Mouse (Mus musculus) neural tube, embryonic 11.5 days (tissue): ENCODE data around the gene Onecut3. TPM values are rescaled to one million over a fixed set of nuclear protein-coding genes. Genes with fewer than 3 reads are reported as not detected.

ENCODE experiments used
- polyA plus RNA-seq: library from polyadenylated mRNA; unstranded; fragments of >200 nt; fragmentation: Nextera tagmentation; extraction: Ambion mirVana; gene quantifications from 2 replicates; pipeline ENCODE4 v1.2.1, GENCODE M21; 2014

Gene Onecut3
- polyA plus RNA-seq, 1 experiment from 2014 or later: 1.3 TPM

Other genes starting within 250 kb of the Onecut3 start
- 247 and 261 TPM in 2 replicates for gene Ndufs7, start 245.7 kb upstream of the Onecut3 start, polyA plus RNA-seq
- gene Gamt, start 233.8 kb upstream of the Onecut3 start, polyA plus RNA-seq: 35.1 and 37.7 TPM in 2 replicates
- 49.8 and 51.9 TPM in 2 replicates for gene Dazap1, start 233.3 kb upstream of the Onecut3 start, polyA plus RNA-seq
- gene Rps15, start 202.4 kb upstream of the Onecut3 start, polyA plus RNA-seq: 857 and 860 TPM in 2 replicates
- 81.4 and 81.7 TPM in 2 replicates for gene Apc2, start 198.9 kb upstream of the Onecut3 start, polyA plus RNA-seq
- gene 2310011J03Rik, start 174.3 kb upstream of the Onecut3 start, polyA plus RNA-seq: 37.3 and 40.5 TPM in 2 replicates
- 2.0 and 2.4 TPM in 2 replicates for gene Pcsk4, start 165.3 kb upstream of the Onecut3 start, polyA plus RNA-seq
- 4.2 and 5.5 TPM in 2 replicates for gene Reep6, start 164.9 kb upstream of the Onecut3 start, polyA plus RNA-seq
- 0.17 and 0.27 TPM in 2 replicates for gene Adamtsl5, start 146.4 kb upstream of the Onecut3 start, polyA plus RNA-seq
- gene Plk5, start 138.4 kb upstream of the Onecut3 start, polyA plus RNA-seq: 0.17 TPM in 1 of 2 replicates, not detected in the other
- 12.6 and 15.5 TPM in 2 replicates for gene Mex3d, start 107.2 kb upstream of the Onecut3 start, polyA plus RNA-seq
- gene Mbd3, start 95.3 kb upstream of the Onecut3 start, polyA plus RNA-seq: 262 and 271 TPM in 2 replicates
- gene Uqcr11, start 88.0 kb upstream of the Onecut3 start, polyA plus RNA-seq: 494 and 521 TPM in 2 replicates
- gene Tcf3, start 61.2 kb upstream of the Onecut3 start, polyA plus RNA-seq: 177 and 178 TPM in 2 replicates
- 0.84 and 0.96 TPM in 2 replicates for gene Atp8b3, start 44.3 kb downstream of the Onecut3 start, polyA plus RNA-seq
- 30.7 and 31.4 TPM in 2 replicates for gene Rexo1, start 66.7 kb downstream of the Onecut3 start, polyA plus RNA-seq
- gene Klf16, start 82.5 kb downstream of the Onecut3 start, polyA plus RNA-seq: 4.5 and 5.5 TPM in 2 replicates
- gene Abhd17a, start 95.5 kb downstream of the Onecut3 start, polyA plus RNA-seq: 119 and 120 TPM in 2 replicates
- gene Scamp4, start 108.0 kb downstream of the Onecut3 start, polyA plus RNA-seq: 72.1 and 77.7 TPM in 2 replicates
- gene Adat3, start 108.0 kb downstream of the Onecut3 start, polyA plus RNA-seq: 8.0 and 10.9 TPM in 2 replicates
- 2.4 and 3.1 TPM in 2 replicates for gene Gm49322, start 111.2 kb downstream of the Onecut3 start, polyA plus RNA-seq
- gene Csnk1g2, start 128.0 kb downstream of the Onecut3 start, polyA plus RNA-seq: 117 TPM in 2 replicates
- 71.1 and 78.8 TPM in 2 replicates for gene Btbd2, start 162.2 kb downstream of the Onecut3 start, polyA plus RNA-seq
- gene Mknk2, start 183.3 kb downstream of the Onecut3 start, polyA plus RNA-seq: 79.5 and 85.5 TPM in 2 replicates
- gene Mob3a, start 207.1 kb downstream of the Onecut3 start, polyA plus RNA-seq: 58.9 and 60.3 TPM in 2 replicates
- gene Izumo4, start 207.3 kb downstream of the Onecut3 start, polyA plus RNA-seq: 10.6 and 11.5 TPM in 2 replicates
- gene Ap3d1, start 247.4 kb downstream of the Onecut3 start, polyA plus RNA-seq: 69.3 and 79.1 TPM in 2 replicates